Mouse (Mus musculus) embryonic facial prominence, embryonic 12.5 days (tissue): ENCODE results near the gene Ap3m1. TPM values are rescaled to one million over a fixed set of nuclear protein-coding genes. Genes with fewer than 3 reads are reported as not detected.
"Not testable (repeated sequence)": the region's sequence is repeated elsewhere in the genome, so short reads cannot be mapped to it uniquely, and the experiment has no call there.

Experiments
- ATAC-seq: fragments of 200-750 bp; cut with Nextera tagmentation; 2 replicates; pipeline ENCODE4 v1.8.0; 2017; ENCODE audit not compliant: insufficient number of reproducible peaks, insufficient read depth, low FRiP score, low TSS enrichment
- H3K27ac ChIP-seq: fragments of 300-500 bp; sonication (generic); 2 replicates; pipeline ENCODE4 v1.5.1; 2016; ENCODE audit warnings: mild to moderate bottlenecking
- H3K27me3 ChIP-seq: fragments of 300-500 bp; sonication (generic); 2 replicates; pipeline ENCODE4 v1.6.1; 2016; ENCODE audit warnings: mild to moderate bottlenecking, moderate library complexity
- H3K36me3 ChIP-seq: fragments of 300-500 bp; sonication (generic); 2 replicates; pipeline ENCODE4 v1.6.1; 2016; ENCODE audit warnings: mild to moderate bottlenecking
- H3K4me1 ChIP-seq: fragments of 300-500 bp; sonication (generic); 2 replicates; pipeline ENCODE4 v1.6.1; 2016
- H3K4me2 ChIP-seq: fragments of 300-500 bp; sonication (generic); replicated peaks from 2 replicates; pipeline ENCODE4 v1.6.1; 2016; ENCODE audit warnings: mild to moderate bottlenecking, moderate library complexity
- H3K4me3 ChIP-seq: fragments of 300-500 bp; sonication (generic); 2 replicates; pipeline ENCODE4 v1.5.1; 2016; ENCODE audit warnings: mild to moderate bottlenecking
- H3K9ac ChIP-seq: fragments of 300-500 bp; sonication (generic); 2 replicates; pipeline ENCODE4 v1.6.1; 2016; ENCODE audit warnings: mild to moderate bottlenecking, moderate library complexity
- H3K9me3 ChIP-seq: fragments of 300-500 bp; sonication (generic); 2 replicates; pipeline ENCODE4 v1.6.1; 2016; ENCODE audit warnings: mild to moderate bottlenecking, moderate library complexity
- WGBS: fragments of 180-500 bp; shearing (Covaris S2); methylation state at CpG from one replicate; pipeline ENCODE4 v1.1.7; 2016; 5-methylcytosine and 5-hydroxymethylcytosine counted together
- polyA plus RNA-seq: library from polyadenylated mRNA; unstranded; fragments of >200 nt; fragmentation: Nextera tagmentation; extraction: Ambion mirVana; gene quantifications from 2 replicates; pipeline ENCODE4 v1.2.1, GENCODE M21; 2016

The Ap3m1 gene
- polyA plus RNA-seq, result 80.6 and 87.3 TPM in 2 replicates

DNA sequence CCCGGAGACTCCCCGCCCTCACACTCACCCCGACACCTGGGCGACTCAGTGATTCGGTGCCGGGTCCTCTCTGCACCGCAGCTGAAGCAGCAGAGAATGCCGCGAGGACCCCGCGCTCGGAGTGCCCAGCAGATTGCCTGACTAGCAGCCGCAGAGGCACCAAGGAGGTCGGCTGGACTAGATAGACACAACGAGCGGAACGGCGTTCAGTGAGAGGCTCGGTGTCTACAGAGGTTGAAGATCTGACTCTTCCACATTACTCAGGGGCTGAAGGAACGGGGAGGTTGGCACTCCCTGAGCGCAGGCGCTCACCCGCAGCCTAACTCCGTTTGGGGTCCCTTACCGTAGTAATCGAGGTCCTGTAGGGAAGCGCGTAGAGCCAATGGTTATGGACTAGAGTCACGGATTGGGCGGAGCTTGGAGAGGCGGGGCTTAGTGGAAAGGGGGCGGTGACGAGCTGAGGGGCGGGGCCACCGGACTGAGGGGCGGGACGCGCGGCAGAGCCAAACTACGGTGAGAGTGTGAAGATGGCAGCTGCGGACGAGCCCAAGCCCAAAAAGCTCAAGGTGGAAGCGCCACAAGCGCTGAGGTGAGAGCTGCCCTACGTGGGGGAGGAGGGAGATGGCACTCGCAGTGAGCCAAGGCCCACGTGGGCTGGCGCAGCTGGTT is at the start of gene Ap3m1, which contains the start of gene Adk:
Ap3m1 (minus strand) TSS at position 397 of the 669 bp plus-strand sequence.
Adk (plus strand) TSS at position 463 of the 669 bp plus-strand sequence.
- WGBS, result under 1% methylated on average over 48 of the region's 48 CpGs
- H3K36me3 ChIP-seq, result no peaks in the 10 kb centered on the region
- H3K4me3 ChIP-seq, result peak within 1 kb of the TSS; percentile 73
- H3K9ac ChIP-seq, result peak within 1 kb of the TSS; percentile 71
- peak within 1 kb of the TSS; percentile 84 for H3K4me2 ChIP-seq
- H3K27ac ChIP-seq, result peak within 1 kb of the TSS; percentile 91
- no peaks in the 10 kb centered on the region for H3K27me3 ChIP-seq
- peak; percentile 97 for ATAC-seq
- peaks cover 2% of the 10 kb centered on the region; the same call in 1 of the 2 replicates for H3K4me1 ChIP-seq
- no peaks in the 10 kb centered on the region for H3K9me3 ChIP-seq

DNA sequence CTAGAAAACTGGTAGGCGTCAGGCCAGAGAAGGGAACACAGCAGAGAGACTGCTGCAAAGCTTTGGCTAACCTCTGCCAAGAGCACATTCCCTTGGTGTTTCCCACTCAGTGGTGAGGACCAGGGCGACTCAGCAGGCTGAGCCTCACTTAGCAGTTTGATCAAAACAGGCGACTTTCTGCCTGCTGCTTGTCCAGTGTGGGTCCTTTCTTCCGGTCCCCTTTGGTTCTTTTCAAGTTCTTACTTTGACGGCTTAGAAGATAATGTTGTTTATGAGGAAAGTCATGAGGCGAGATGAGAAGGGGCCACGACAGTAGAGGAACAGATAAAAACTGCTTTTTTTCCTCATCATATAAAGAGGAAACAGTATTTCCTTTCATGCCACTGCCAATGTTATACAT is 49.3 kb upstream of the Ap3m1 start:
- Histone ChIP-seq H3K4me2 (no peak overlapping the region), H3K4me3 (no peak overlapping the region), H3K9me3 (no peaks in the 10 kb centered on the region), H3K9ac (no peak overlapping the region), H3K27ac (no peak overlapping the region), H3K36me3 (no peaks in the 10 kb centered on the region), H3K27me3 (no peaks in the 10 kb centered on the region), H3K4me1 (peaks cover 7% of the 10 kb centered on the region; the same call in 1 of the 2 replicates)
- 71% methylated on average over 7 of the region's 7 CpGs for WGBS
- ATAC-seq, result no peak

- Histone ChIP-seq H3K27me3 (no peaks in the 10 kb centered on the region), H3K4me2 (no peak overlapping the region), H3K4me3 (no peak overlapping the region), H3K9me3 (no peaks in the 10 kb centered on the region), H3K9ac (no peak overlapping the region), H3K4me1 (peaks cover 7% of the 10 kb centered on the region; the same call in 1 of the 2 replicates), H3K27ac (no peak overlapping the region), H3K36me3 (no peaks in the 10 kb centered on the region)
- ATAC-seq, result no peak
- WGBS, result 81% methylated on average over 2 of the region's 2 CpGs
Observed at GRCm38 (mm10) chr14:21100876-21101275, 48.6 kb upstream of the Ap3m1 start.

- Histone ChIP-seq H3K4me3 (no peak overlapping the region), H3K9ac (no peak overlapping the region), H3K4me2 (no peak overlapping the region), H3K36me3 (no peaks in the 10 kb centered on the region), H3K27me3 (no peaks in the 10 kb centered on the region), H3K27ac (no peak overlapping the region), H3K9me3 (no peaks in the 10 kb centered on the region), H3K4me1 (peaks cover 7% of the 10 kb centered on the region; the same call in 1 of the 2 replicates)
- WGBS, result 37% methylated on average over 7 of the region's 7 CpGs
- ATAC-seq, result no peak
Observed at GRCm38 (mm10) chr14:21099371-21099770, 47.1 kb upstream of the Ap3m1 start.

DNA sequence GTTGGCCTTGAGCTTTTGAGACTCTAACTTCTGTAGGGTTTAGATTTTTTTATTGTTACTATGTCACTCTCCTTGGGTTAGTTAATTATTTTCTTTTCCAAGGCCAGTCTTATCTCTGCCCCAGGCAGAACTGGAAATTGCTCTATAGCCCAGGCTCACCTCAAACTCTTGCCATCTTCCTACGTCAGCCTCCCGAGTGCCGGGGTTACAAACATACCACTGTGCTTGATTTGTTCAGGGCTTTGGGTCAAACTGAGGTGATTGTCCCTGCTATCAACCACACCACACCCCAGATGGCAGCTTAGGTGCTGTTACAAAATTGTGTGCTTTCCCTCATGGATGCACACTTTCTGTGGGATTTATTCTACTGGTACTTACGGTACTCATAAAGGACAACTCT is 44.4 kb upstream of the Ap3m1 start:
- Histone ChIP-seq H3K9ac (no peak overlapping the region), H3K27ac (no peak overlapping the region), H3K36me3 (0 out of 2 replicates have a peak, but pooled peaks cover 4% of the 10 kb centered on the region), H3K4me2 (no peak overlapping the region), H3K27me3 (no peaks in the 10 kb centered on the region), H3K9me3 (no peaks in the 10 kb centered on the region), H3K4me3 (no peak overlapping the region), H3K4me1 (peaks cover 7% of the 10 kb centered on the region; the same call in 1 of the 2 replicates)
- no peak for ATAC-seq
- WGBS, result 64% methylated on average over 4 of the region's 4 CpGs

GRCm38 (mm10) chr14:21096279-21096678 is 44.0 kb upstream of the Ap3m1 start:
- ATAC-seq, result no peak
- Histone ChIP-seq H3K27me3 (no peaks in the 10 kb centered on the region), H3K36me3 (0 out of 2 replicates have a peak, but pooled peaks cover 4% of the 10 kb centered on the region), H3K4me1 (peaks cover 7% of the 10 kb centered on the region; the same call in 1 of the 2 replicates), H3K4me3 (no peak overlapping the region), H3K27ac (no peak overlapping the region), H3K4me2 (no peak overlapping the region), H3K9me3 (no peaks in the 10 kb centered on the region), H3K9ac (no peak overlapping the region)

DNA sequence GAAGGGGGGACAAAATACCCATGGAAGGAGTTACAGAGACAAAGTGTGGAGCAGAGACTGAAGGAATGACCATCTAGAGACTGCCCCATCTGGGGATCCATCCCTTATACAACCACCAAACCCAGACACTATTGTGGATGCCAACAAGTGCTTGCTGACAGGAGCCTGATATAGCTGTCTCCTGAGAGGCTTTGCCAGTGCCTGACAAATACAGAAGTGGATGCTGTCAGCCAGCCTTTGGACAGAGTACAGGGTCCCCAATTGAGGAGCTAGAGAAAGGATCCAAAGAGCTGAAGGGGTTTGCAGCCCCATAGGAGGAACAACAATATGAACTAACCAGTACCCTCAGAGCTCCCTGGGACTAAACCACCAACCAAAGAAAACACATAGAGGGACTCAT is 41.9 kb upstream of the Ap3m1 start:
- not testable (repeated sequence) for H3K4me1 ChIP-seq, H3K9me3 ChIP-seq, ATAC-seq, H3K27ac ChIP-seq, H3K27me3 ChIP-seq, H3K4me3 ChIP-seq, H3K9ac ChIP-seq, H3K4me2 ChIP-seq, H3K36me3 ChIP-seq

DNA sequence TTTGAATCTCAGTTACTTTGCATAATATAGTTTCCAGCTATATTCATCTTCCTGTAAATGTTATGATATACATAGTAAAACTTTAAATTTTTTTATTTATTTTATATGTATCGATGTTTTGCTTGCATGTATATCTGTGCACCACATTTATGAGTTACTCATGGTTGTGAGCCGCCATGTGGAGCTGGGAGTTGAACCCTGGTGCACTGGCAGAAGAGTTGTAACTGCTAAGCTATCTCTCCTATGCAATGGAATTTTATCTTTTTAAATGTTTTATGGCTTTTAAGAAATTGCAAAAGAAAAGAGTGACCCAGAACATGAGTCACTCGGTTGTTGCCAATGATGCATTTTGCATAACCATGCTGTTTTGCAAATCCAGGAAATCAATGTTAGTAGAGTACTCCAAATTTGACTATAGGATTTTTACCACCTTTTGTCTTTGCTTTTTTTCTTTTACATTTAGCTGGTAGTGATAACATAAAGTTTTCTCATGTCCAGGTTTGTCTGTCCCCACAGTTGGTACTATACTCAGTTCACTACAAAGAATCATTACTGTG is 38.7 kb upstream of the Ap3m1 start:
- WGBS, result 95% methylated on average over 3 of the region's 3 CpGs
- H3K4me3 ChIP-seq, result no peak overlapping the region
- no peak for ATAC-seq
- H3K9ac ChIP-seq, result no peak overlapping the region
- H3K4me2 ChIP-seq, result no peak overlapping the region
- H3K4me1 ChIP-seq, result peaks cover 29% of the 10 kb centered on the region
- 0 out of 2 replicates have a peak, but pooled peaks cover 4% of the 10 kb centered on the region for H3K36me3 ChIP-seq
- H3K9me3 ChIP-seq, result no peaks in the 10 kb centered on the region
- H3K27ac ChIP-seq, result no peak overlapping the region
- H3K27me3 ChIP-seq, result no peaks in the 10 kb centered on the region

DNA sequence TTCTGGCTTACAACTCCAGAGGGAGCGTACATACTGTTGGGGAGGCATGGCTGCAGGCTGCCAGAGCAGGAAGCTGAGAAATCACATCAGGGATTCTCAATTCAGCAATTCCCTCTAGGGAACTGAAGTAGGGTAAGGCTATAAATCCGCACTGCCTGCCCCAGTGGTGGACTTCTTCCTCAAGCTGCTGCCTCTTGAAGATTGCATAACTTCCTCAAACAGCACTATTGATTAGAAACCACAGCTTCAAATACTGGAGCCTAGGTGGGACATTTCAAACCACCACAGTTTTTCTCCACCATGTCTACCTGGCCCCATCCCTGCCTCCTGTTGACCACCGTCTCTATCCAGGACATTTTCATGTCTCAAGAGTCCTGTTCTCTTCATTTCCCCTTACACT is 38.1 kb upstream of the Ap3m1 start:
- Histone ChIP-seq H3K9me3 (no peaks in the 10 kb centered on the region), H3K4me2 (no peak overlapping the region), H3K9ac (no peak overlapping the region), H3K4me3 (no peak overlapping the region), H3K27me3 (no peaks in the 10 kb centered on the region), H3K36me3 (0 out of 2 replicates have a peak, but pooled peaks cover 4% of the 10 kb centered on the region), H3K27ac (no peak overlapping the region), H3K4me1 (peaks cover 33% of the 10 kb centered on the region)
- no peak for ATAC-seq
- WGBS, result 82% methylated on average over 3 of the region's 3 CpGs

DNA sequence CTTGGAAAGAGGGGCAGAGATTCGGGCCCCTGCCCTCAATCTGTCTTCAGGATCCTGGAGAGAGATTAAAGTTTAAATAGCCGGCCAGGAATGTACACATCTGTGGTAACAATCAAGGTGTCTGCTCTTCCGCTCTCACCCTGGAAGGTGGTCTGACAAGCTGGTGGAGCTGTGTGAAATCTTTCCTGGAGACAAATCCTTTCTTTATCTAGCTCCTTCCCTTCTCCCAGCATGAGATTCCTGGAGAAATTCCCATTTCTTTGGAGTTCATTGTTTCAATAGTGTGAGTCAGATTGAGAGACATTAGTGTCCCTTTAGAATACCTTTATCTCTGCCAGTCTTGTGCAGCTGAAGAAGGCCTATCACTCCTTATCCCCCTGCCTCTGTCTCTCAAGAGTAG is 36.4 kb upstream of the Ap3m1 start:
- Histone ChIP-seq H3K9me3 (no peaks in the 10 kb centered on the region), H3K27me3 (no peaks in the 10 kb centered on the region), H3K9ac (peak overlapping the region; percentile 12; the same call in 1 of the 2 replicates), H3K4me3 (no peak overlapping the region), H3K4me2 (no peak overlapping the region), H3K27ac (peak overlapping the region; percentile 30; the same call in 1 of the 2 replicates), H3K36me3 (0 out of 2 replicates have a peak, but pooled peaks cover 4% of the 10 kb centered on the region), H3K4me1 (peaks cover 33% of the 10 kb centered on the region)
- no peak for ATAC-seq
- WGBS, result 38% methylated on average over 3 of the region's 3 CpGs

GRCm38 (mm10) chr14:21087390-21088060 is 35.2 kb upstream of the Ap3m1 start:
- no peak for ATAC-seq
- Histone ChIP-seq H3K4me1 (peaks cover 33% of the 10 kb centered on the region), H3K4me2 (peak overlapping the region; percentile 19), H3K36me3 (no peaks in the 10 kb centered on the region), H3K9ac (no peak overlapping the region), H3K27ac (peak overlapping the region; percentile 89), H3K9me3 (no peaks in the 10 kb centered on the region), H3K27me3 (no peaks in the 10 kb centered on the region), H3K4me3 (no peak overlapping the region)
- 32% methylated on average over 4 of the region's 4 CpGs for WGBS
